Mouse (Mus musculus) heart, postnatal 0 days (tissue): ENCODE results near the gene B3galt1.

Source experiments
- CTCF ChIP-seq: IDR thresholded peaks from 2 replicates; pipeline ENCODE4 v1.5.1; 2016; ENCODE audit warnings: antibody characterized with exemption, control low read depth, low read depth
- EP300 ChIP-seq: IDR thresholded peaks from 2 replicates; pipeline ENCODE4 v1.6.1; 2016; ENCODE audit warnings: antibody characterized with exemption, low read depth

GRCm38 (mm10) chr2:68160566-68160965 is 594.9 kb downstream of the B3galt1 start:
- TF ChIP-seq CTCF: no peak
- TF ChIP-seq EP300: no peak
